In genomic region chr1:131465855-131466254, GRCm38 (mm10) we compare ENCODE assay signal across 10 mouse cellular contexts.
"Had no signal": no experiment of that assay in that cellular context is flagged by ENCODE, and none has a peak within 500 bp of the region (broad histone marks: within the 10 kb centered on the region; RNA-seq: fewer than 3 reads in every experiment).

No protein-coding gene starts in this region.

- DNase-seq: liver, embryonic 13.5 days; liver, postnatal 0 days; lung, postnatal 14 days had no signal

- H3K9me3 ChIP-seq: limb, embryonic 10.5 days; liver, embryonic 13.5 days; lung, embryonic 15.5 days; midbrain, embryonic 12.5 days; neural tube, embryonic 15.5 days had no signal

- H3K4me2 ChIP-seq: liver, embryonic 13.5 days; lung, embryonic 15.5 days; midbrain, embryonic 12.5 days; neural tube, embryonic 15.5 days had no signal

- H3K4me1 ChIP-seq: limb, embryonic 10.5 days; lung, embryonic 15.5 days had no signal

- ATAC-seq: hindbrain, embryonic 16.5 days; liver, postnatal 0 days had no signal

- H3K36me3 ChIP-seq: limb, embryonic 10.5 days; liver, embryonic 13.5 days; lung, embryonic 15.5 days; midbrain, embryonic 12.5 days; neural tube, embryonic 15.5 days had no signal

- H3K4me3 ChIP-seq: left cerebral cortex, adult 2 months; limb, embryonic 10.5 days; liver, embryonic 13.5 days; lung, embryonic 15.5 days; midbrain, embryonic 12.5 days; neural tube, embryonic 15.5 days had no signal

- H3K27ac ChIP-seq: left cerebral cortex, adult 2 months; limb, embryonic 10.5 days; liver, embryonic 13.5 days; lung, embryonic 15.5 days; midbrain, embryonic 12.5 days; neural tube, embryonic 15.5 days; stomach, postnatal 0 days had no signal

- H3K9ac ChIP-seq: liver, embryonic 13.5 days; liver, postnatal 0 days; lung, embryonic 15.5 days; midbrain, embryonic 12.5 days; neural tube, embryonic 15.5 days had no signal

- H3K27me3 ChIP-seq: liver, embryonic 13.5 days; lung, embryonic 15.5 days; midbrain, embryonic 12.5 days; neural tube, embryonic 15.5 days had no signal
